Mouse (Mus musculus): Measurements from ENCODE around the gene Mavs.

DNA sequence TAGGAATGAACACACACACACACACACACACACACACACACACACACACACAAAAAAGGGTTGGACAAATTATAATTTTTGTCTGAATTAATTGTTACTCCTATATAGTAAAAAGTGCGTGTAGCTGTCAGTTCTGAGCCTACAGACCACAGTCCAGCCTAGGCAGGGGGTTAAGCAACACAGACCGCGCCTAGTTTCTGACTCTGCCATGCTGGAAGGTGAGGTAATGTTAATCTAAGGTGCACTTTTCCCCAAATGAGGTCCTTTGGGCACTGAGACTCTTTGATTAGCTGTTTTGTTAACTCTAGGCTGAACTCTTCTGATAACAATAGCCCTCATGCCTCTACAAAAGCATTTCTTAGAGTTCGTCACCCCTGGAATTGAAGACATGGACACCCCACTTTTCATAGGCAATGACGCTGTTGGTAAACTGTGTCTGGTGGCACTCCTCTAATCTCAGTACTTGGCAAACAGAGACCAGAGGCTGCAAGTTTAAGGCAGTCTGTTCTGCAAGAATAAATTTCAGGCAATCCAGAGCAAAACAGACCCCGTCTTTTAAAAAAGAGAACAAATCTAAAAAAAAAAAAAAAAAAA, 29.9 kb upstream of the Mavs start:
- TF ChIP-seq CTCF (conservative IDR thresholded peaks at IDR 0.05; ENCODE audit: low read length) (no peak), POU5F1 (IDR thresholded peaks at IDR 0.05; ENCODE audit: borderline replicate concordance, low read length) (no peak), NANOG (IDR thresholded peaks at IDR 0.05; ENCODE audit: borderline replicate concordance, low read length) (no peak)
